ENCODE assay signal across 23 mouse cellular contexts in genomic region chr1:84677910-84678309, GRCm38 (mm10). TPM values are rescaled to one million over a fixed set of nuclear protein-coding genes. Genes with fewer than 3 reads are reported as not detected.
"Had no signal": no experiment of that assay in that cellular context is flagged by ENCODE, and none has a peak within 500 bp of the region (broad histone marks: within the 10 kb centered on the region; RNA-seq: fewer than 3 reads in every experiment).

No protein-coding gene starts in this region.

- H3K4me3 ChIP-seq: layer of hippocampus, adult 2 months; limb, embryonic 12.5 days; limb, embryonic 15.5 days; megakaryocyte, embryonic 14.5 days; midbrain, embryonic 12.5 days; neural tube, embryonic 12.5 days; stomach, embryonic 15.5 days had no signal

- H3K9ac ChIP-seq: limb, embryonic 12.5 days; limb, embryonic 15.5 days; liver, embryonic 14.5 days; liver, postnatal 0 days; lung, embryonic 14.5 days; midbrain, embryonic 12.5 days; neural tube, embryonic 12.5 days; stomach, embryonic 15.5 days had no signal

- H3K27me3 ChIP-seq: limb, embryonic 12.5 days; limb, embryonic 15.5 days; megakaryocyte, embryonic 14.5 days; midbrain, embryonic 12.5 days; neural tube, embryonic 12.5 days; stomach, embryonic 15.5 days had no signal

- ATAC-seq: intestine, postnatal 0 days; liver, postnatal 0 days; lung, postnatal 0 days had no signal

- H3K9me3 ChIP-seq: limb, embryonic 12.5 days; limb, embryonic 15.5 days; midbrain, embryonic 12.5 days; neural tube, embryonic 12.5 days; stomach, embryonic 15.5 days had no signal

- H3K36me3 ChIP-seq: limb, embryonic 12.5 days; limb, embryonic 15.5 days; midbrain, embryonic 12.5 days; neural tube, embryonic 12.5 days; stomach, embryonic 15.5 days had no signal

- H3K27ac ChIP-seq: kidney, postnatal 0 days; layer of hippocampus, adult 2 months; limb, embryonic 12.5 days; limb, embryonic 15.5 days; liver, embryonic 14.5 days; macrophage; midbrain, embryonic 12.5 days; neural tube, embryonic 12.5 days; stomach, embryonic 15.5 days had no signal

- H3K4me1 ChIP-seq: limb, embryonic 12.5 days; limb, embryonic 15.5 days; megakaryocyte, embryonic 14.5 days; neural tube, embryonic 12.5 days; stomach, embryonic 15.5 days had no signal

- DNase-seq: kidney, adult 2 months; kidney, postnatal 25 days; layer of hippocampus, adult 9-11 months; liver, postnatal 0 days; lung, embryonic 14.5 days; right cerebral cortex, adult 18-20 months; right cerebral cortex, postnatal 14 days; right cerebral cortex, postnatal 4 days; thymus, postnatal 36 days had no signal

- H3K4me2 ChIP-seq: limb, embryonic 12.5 days; limb, embryonic 15.5 days; liver, embryonic 11.5 days; lung, embryonic 14.5 days; midbrain, embryonic 12.5 days; neural tube, embryonic 12.5 days; stomach, embryonic 15.5 days had no signal

RNA-seq across cellular contexts. Expression of gene Dner, which starts 18.1 kb away (rescaled TPM):
- total RNA-seq: neutrophil, adult 5-6 weeks had no signal
- polyA plus RNA-seq: liver, postnatal 0 days had no signal
